Mouse (Mus musculus) E14TG2a.4 (cell line): Measurements from ENCODE around the gene Pars2.
A peak's percentile ranks its signal among the peaks of the same experiment; 100 is the strongest.

Experiments
- H3K27me3 ChIP-seq: 2 replicates; pipeline ENCODE4 v1.6.1; 2014; ENCODE audit warnings: low read length, control low read depth; ENCODE audit not compliant: insufficient read depth
- H3K36me3 ChIP-seq: 2 replicates; pipeline ENCODE4 v1.6.1; 2014; ENCODE audit warnings: low read length, control low read depth; ENCODE audit not compliant: insufficient read depth
- H3K4me1 ChIP-seq: replicated peaks from 2 replicates; pipeline ENCODE4 v1.6.1; 2014; ENCODE audit warnings: low read depth, low read length, control low read depth
- H3K4me3 ChIP-seq: replicated peaks from 2 replicates; pipeline ENCODE4 v1.5.1; 2014; ENCODE audit warnings: mild to moderate bottlenecking, low read length
- H3K9me3 ChIP-seq: 2 replicates; pipeline ENCODE4 v1.6.1; 2014; ENCODE audit warnings: low read length, control low read depth
- CTCF ChIP-seq: conservative IDR thresholded peaks from 2 replicates; pipeline ENCODE4 v1.5.1; 2014; ENCODE audit warnings: low read length
- NANOG ChIP-seq: IDR thresholded peaks from 2 replicates; pipeline ENCODE4 v1.6.1; 2014; ENCODE audit warnings: borderline replicate concordance, low read length, mixed read lengths
- POU5F1 ChIP-seq: IDR thresholded peaks from 2 replicates; pipeline ENCODE4 v1.6.1; 2014; ENCODE audit warnings: low read length, borderline replicate concordance

Pars2 gene

DNA sequence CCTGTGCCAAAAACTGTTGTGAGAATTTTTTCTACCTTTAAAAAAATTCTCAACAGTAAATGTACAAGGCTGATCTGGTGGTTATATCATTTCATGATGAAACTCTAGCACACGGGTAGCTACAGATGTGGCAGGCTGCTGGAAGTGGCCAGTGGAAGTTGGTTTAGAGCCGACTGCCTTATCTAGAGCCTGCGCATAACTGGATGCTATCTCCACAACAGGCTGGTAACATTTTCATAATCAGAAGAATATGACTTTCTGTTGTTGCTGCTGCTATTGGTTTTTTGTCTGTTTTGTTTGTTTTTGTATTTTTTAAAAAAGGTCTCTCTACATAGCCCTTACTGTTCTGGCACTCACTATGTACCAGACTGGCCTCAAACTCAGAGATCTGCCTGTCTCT, 1.7 kb downstream of the Pars2 start:
- peaks cover 63% of the 10 kb centered on the region for H3K4me1 ChIP-seq
- no peak for TF ChIP-seq NANOG
- no peak for TF ChIP-seq CTCF
- no peak for TF ChIP-seq POU5F1
- H3K9me3 ChIP-seq = no peaks in the 10 kb centered on the region
- no peak overlapping the region for H3K4me3 ChIP-seq
- 0 out of 2 replicates have a peak, but pooled peaks cover 3% of the 10 kb centered on the region for H3K27me3 ChIP-seq
- H3K36me3 ChIP-seq = peaks cover 49% of the 10 kb centered on the region

DNA sequence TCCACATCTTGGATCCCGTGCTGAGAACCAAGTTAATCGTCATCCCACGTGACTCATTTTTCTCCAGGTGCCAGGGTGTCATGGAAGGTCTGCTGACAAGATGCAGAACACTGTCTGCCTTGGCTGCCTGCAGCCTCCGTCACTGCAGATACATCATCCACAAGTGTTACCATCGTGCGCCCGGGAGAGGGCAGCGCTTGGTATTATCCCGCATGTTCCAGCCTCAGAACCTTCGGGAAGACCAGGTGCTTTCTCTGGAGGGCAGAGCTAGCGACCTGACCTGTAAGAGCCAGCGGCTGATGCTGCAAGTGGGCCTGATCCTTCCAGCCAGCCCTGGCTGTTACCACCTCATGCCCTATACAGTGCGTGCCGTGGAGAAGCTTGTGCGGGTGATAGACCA, 2.2 kb downstream of the Pars2 start:
- peak overlapping the region; percentile 67 for H3K4me3 ChIP-seq
- H3K4me1 ChIP-seq = peaks cover 68% of the 10 kb centered on the region
- no peaks in the 10 kb centered on the region for H3K9me3 ChIP-seq
- no peak for TF ChIP-seq POU5F1
- TF ChIP-seq CTCF = no peak
- TF ChIP-seq NANOG = no peak
- no peaks in the 10 kb centered on the region for H3K27me3 ChIP-seq
- peaks cover 54% of the 10 kb centered on the region for H3K36me3 ChIP-seq

- peaks cover 58% of the 10 kb centered on the region for H3K4me1 ChIP-seq
- no peaks in the 10 kb centered on the region for H3K9me3 ChIP-seq
- H3K36me3 ChIP-seq = peaks cover 77% of the 10 kb centered on the region
- no peaks in the 10 kb centered on the region for H3K27me3 ChIP-seq
- TF ChIP-seq POU5F1 (no peak), NANOG (no peak), CTCF (no peak)
- H3K4me3 ChIP-seq = no peak overlapping the region
Observed at GRCm38 (mm10) chr4:106655681-106656080, 4.8 kb downstream of the Pars2 start.

DNA sequence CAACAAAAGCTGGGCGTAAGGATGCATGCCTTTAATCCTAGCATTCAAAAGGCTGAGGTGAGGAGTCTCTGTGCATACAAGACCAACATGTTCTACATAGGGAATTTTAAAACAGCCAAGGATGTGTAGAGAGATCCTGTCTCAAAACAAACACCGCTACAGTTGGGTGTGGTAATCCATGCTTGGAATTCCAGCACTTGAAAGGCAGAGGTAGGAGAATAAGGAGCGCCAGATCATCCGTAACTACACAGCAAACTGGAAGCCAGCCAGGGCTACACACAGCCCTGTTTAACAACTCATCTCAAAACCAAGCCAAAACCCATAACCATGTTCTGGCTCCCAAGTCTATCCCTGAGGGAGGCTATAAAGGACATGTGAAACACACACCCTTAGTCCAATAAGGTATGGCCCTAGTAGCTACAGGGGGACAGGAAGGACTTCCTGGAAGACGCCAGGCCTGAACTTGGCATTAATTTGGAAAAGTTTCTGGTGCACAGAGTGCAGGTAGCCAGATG, 13.1 kb downstream of the Pars2 start:
- H3K4me3 ChIP-seq = no peak overlapping the region
- H3K36me3 ChIP-seq = peaks cover 100% of the 10 kb centered on the region
- no peaks in the 10 kb centered on the region for H3K27me3 ChIP-seq
- no peak for TF ChIP-seq POU5F1
- TF ChIP-seq CTCF = no peak
- no peak for TF ChIP-seq NANOG
- H3K4me1 ChIP-seq = peaks cover 29% of the 10 kb centered on the region
- H3K9me3 ChIP-seq = no peaks in the 10 kb centered on the region

GRCm38 (mm10) chr4:106664697-106665096, 13.8 kb downstream of the Pars2 start:
- no peaks in the 10 kb centered on the region for H3K9me3 ChIP-seq
- H3K4me1 ChIP-seq = peaks cover 29% of the 10 kb centered on the region
- no peak for TF ChIP-seq CTCF
- TF ChIP-seq POU5F1 = no peak
- no peak for TF ChIP-seq NANOG
- H3K4me3 ChIP-seq = no peak overlapping the region
- no peaks in the 10 kb centered on the region for H3K27me3 ChIP-seq
- H3K36me3 ChIP-seq = peaks cover 100% of the 10 kb centered on the region

GRCm38 (mm10) chr4:106665269-106665668, 14.4 kb downstream of the Pars2 start:
- no peak for TF ChIP-seq NANOG
- TF ChIP-seq CTCF = no peak
- TF ChIP-seq POU5F1 = no peak
- Histone ChIP-seq H3K36me3 (peaks cover 100% of the 10 kb centered on the region), H3K4me3 (no peak overlapping the region), H3K9me3 (no peaks in the 10 kb centered on the region), H3K27me3 (no peaks in the 10 kb centered on the region), H3K4me1 (peaks cover 29% of the 10 kb centered on the region)

- Histone ChIP-seq H3K4me3 (no peak overlapping the region), H3K9me3 (no peaks in the 10 kb centered on the region), H3K27me3 (no peaks in the 10 kb centered on the region), H3K4me1 (peaks cover 29% of the 10 kb centered on the region), H3K36me3 (peaks cover 100% of the 10 kb centered on the region)
- no peak for TF ChIP-seq NANOG
- TF ChIP-seq POU5F1 = no peak
- TF ChIP-seq CTCF = no peak
Observed at GRCm38 (mm10) chr4:106665673-106666072, 14.8 kb downstream of the Pars2 start.

DNA sequence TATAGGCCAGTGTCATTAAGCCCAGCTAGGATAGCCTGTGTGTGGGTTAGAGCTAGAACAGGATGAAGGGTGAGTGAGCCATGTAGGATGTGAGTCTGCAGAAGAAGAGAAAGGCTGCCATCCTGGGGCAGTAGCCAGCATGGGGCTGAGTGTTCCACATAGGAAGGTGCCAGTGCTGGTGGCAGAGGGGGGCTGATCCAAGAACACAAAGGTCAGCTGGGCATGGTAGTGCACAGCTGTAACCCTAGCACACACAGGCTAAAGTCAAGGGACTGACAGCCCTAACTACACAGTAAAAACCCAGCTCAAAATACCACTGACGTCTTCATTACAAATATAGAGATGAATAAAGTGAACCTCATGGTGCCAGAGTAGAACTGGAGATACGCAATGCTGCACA, 15.7 kb downstream of the Pars2 start:
- Histone ChIP-seq H3K4me1 (peaks cover 29% of the 10 kb centered on the region), H3K4me3 (no peak overlapping the region), H3K27me3 (no peaks in the 10 kb centered on the region), H3K9me3 (no peaks in the 10 kb centered on the region), H3K36me3 (peaks cover 100% of the 10 kb centered on the region)
- TF ChIP-seq NANOG = no peak
- TF ChIP-seq POU5F1 = no peak
- TF ChIP-seq CTCF = no peak

DNA sequence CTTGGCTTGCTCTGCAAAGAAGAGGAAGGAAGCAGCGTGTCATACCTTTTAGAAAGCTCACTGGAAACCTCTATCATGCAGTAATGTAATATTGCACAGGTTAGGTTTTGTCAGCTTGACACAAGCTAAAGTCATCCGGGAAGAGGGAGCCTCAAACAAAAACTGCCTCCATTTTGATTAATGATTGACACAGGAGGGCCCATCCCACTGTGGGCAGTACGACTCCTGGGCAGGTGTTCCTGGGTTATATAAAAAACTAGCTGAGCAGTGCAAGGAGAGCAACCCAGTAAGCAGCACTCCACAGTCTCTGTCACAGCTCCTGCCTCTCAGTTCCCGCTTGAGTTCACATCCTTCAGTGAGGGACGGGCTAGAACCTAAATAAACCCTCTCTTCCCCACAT, 25.9 kb downstream of the Pars2 start:
- no peak for TF ChIP-seq POU5F1
- no peak for TF ChIP-seq NANOG
- TF ChIP-seq CTCF = no peak
- Histone ChIP-seq H3K27me3 (0 out of 2 replicates have a peak, but pooled peaks cover under 1% of the 10 kb centered on the region), H3K4me3 (no peak overlapping the region), H3K9me3 (no peaks in the 10 kb centered on the region), H3K4me1 (peaks cover 38% of the 10 kb centered on the region), H3K36me3 (peaks cover 62% of the 10 kb centered on the region)
